Mouse (Mus musculus): ENCODE results near the gene Sohlh1.

DNA sequence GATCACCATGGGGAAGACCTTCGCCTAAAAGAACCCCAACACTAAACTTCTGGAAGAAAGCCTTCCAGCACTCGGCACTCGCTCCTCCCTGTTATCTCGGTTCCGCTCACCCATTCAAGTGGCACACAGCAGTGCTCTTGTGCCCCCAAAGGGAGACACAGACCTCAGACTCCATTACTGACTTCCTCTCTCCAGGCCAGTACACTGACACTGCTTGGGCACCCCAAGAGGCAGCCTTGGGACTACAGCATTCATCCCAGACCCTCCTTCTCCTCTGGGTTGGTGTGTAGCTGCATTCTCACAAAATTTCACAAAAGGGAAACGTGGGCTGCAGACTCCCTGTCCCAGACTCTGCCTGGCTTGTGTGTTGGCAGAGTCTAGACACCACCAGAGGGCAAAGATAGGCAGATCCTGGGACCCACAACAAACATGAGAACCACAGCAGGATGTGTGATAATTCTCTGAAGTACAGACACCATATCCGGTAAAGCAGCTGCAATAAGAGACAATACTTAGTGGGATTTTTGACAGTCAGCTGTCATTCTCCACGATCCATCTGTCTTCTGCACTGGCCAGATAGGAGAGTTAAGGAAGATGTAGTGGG, 18.6 kb downstream of the Sohlh1 start:
- TF ChIP-seq CTCF (IDR thresholded peaks at IDR 0.05; ENCODE audit: borderline replicate concordance, insufficient read depth, low read depth, low read length), result no peak
- no peak for TF ChIP-seq POLR2A (IDR thresholded peaks at IDR 0.05; ENCODE audit: borderline replicate concordance, insufficient read depth, low read length)

Data from cerebellum, adult 2 months (tissue).